Mouse (Mus musculus) liver (tissue): ENCODE data around the gene Mfng.

Experiments
- DNase-seq: peaks from one replicate; pipeline ENCODE4 v3.0.0-alpha.2; 2020; ENCODE audit warnings: mixed read lengths

Mfng gene

DNA sequence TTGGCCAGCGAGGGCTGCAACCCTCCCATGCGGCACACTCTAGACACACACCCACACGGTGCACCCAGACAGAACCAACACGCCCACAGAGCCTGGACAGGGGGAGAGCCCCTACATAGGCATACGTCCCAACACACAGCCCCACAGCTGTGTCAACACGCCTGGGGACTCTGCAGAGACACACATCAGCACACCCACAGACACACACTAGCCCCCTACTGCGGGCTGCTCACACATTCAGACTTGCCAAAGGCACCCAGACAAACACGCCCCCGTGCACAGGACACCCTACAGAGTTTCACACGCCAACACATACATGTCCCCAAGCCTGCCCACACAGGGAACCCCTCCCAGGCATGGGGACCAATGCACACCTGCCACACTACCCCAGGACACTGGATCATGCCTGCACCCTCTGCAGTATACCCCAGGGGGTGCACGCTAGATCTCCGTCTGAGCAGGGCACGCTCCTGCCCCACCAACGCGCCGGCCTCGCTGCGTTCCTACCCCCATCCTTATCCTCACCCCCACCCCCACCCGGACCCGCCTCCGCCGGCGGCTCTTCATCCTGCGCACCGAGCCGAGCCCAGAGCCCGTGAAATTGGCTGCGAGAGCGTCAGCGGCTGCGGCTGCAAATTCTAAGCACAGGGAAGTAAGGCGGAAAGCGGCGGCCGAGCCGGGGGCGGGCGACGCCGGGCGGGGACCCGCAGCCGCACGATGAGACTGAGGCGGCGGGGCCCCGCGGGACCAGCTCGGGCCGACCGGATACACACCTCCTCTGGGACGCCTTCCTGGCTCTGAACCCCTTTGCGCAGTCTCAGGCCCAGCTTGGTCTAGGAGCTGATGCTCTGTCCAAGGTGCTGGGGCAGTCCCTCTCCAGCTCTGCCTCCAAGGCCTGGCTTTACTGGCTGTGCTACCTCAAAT, 60.7 kb downstream of the Mfng start:
- no peak for DNase-seq

GRCm38 (mm10) chr15:78711935-78712334, 61.3 kb downstream of the Mfng start:
- DNase-seq: no peak

DNA sequence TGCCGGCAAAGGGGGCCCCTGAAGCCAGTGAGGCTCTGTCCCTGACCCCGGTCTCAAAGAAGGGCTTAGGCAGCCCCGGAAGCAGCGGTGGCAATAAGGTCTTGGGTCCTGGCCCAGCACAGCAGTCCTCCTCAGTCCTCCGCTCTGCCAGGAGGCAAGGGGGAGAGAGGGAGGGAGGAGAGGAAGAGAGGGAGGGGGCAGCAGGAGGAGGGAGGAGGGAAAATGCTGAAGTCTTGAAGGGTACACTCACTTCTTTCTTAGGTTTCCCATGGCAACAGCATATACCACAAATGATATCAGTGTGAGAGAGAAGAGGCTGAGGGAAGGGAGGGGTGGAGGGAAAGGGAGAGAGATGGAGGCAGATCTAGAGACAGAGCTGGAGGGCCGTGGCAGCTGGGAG, 62.6 kb downstream of the Mfng start:
- no peak for DNase-seq

DNA sequence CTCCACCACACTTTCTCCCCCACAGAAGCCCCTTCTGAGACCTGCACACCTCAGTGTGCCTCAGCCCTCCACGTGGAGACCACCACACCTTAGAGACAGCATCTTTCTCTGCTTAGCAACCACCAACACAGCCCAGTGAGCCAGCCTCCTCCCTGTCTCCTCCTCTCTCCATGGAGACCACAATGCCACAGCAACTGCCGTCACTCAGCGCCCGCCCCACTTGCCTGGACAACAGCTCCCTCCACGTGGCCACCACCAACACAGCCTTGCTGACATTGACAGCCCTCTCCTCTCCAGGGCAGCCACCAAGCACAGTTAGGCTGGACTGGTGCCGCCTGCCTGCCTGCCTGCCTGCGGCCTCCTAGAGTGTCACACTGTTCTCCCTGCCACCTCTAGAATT, 63.5 kb downstream of the Mfng start:
- DNase-seq: no peak

DNA sequence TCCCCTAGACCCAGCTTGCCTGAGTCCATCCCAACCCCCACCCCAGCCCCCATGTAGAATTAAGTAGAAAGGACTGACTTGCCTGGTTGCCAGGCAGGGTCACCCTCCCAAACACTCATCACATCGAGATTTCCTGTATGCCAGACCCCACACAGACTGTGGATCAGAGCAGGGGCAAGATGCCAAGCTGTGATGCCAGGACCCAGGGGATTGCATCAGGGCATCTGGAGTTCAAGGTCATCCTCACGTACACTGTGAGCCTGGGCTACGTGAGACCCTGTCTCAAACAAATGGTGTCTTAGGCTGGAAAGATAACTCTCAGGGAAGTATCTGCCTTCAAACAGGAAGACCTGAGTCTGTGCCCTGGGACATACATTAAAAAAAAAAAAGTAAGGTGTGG, 66.6 kb downstream of the Mfng start:
- DNase-seq: no peak
